Mouse (Mus musculus) kidney, embryonic 14.5 days (tissue): ENCODE measurements at regions not wholly inside any gene's neighbourhood (a gene's known extent, or its start where the extent isn't known, plus 50 kb on each side); places are given as distances from the start of the nearest gene placed in this dataset.

ENCODE experiments used
- ATAC-seq: fragments of 200-750 bp; cut with Nextera tagmentation; 2 replicates; pipeline ENCODE4 v1.8.0; 2017; ENCODE audit warnings: moderate number of reproducible peaks, mild to moderate bottlenecking, moderate TSS enrichment, moderate library complexity; ENCODE audit not compliant: low FRiP score, low TSS enrichment
- H3K27ac ChIP-seq: fragments of 300-500 bp; sonication (generic); 2 replicates; pipeline ENCODE4 v1.5.1; 2014; ENCODE audit warnings: low read depth, mild to moderate bottlenecking, low read length, moderate library complexity, mixed read lengths
- H3K27me3 ChIP-seq: fragments of 300-500 bp; sonication (generic); 2 replicates; pipeline ENCODE4 v1.6.1; 2014; ENCODE audit warnings: mild to moderate bottlenecking, low read length; ENCODE audit not compliant: control insufficient read depth, insufficient read depth
- H3K36me3 ChIP-seq: fragments of 300-500 bp; sonication (generic); 2 replicates; pipeline ENCODE4 v1.6.1; 2014; ENCODE audit warnings: low read length, mixed read lengths; ENCODE audit not compliant: control insufficient read depth, insufficient read depth
- H3K4me1 ChIP-seq: fragments of 300-500 bp; sonication (generic); 2 replicates; pipeline ENCODE4 v1.6.1; 2014; ENCODE audit warnings: low read length, mixed read lengths; ENCODE audit not compliant: control insufficient read depth, insufficient read depth
- H3K4me2 ChIP-seq: fragments of 300-500 bp; sonication (generic); replicated peaks from 2 replicates; pipeline ENCODE4 v1.6.1; 2014; ENCODE audit warnings: low read depth, mild to moderate bottlenecking, low read length
- H3K4me3 ChIP-seq: fragments of 300-500 bp; sonication (generic); 2 replicates; pipeline ENCODE4 v1.5.1; 2014; ENCODE audit warnings: mild to moderate bottlenecking, low read length
- H3K9ac ChIP-seq: fragments of 300-500 bp; sonication (generic); 2 replicates; pipeline ENCODE4 v1.6.1; 2014; ENCODE audit warnings: low read depth, mild to moderate bottlenecking, low read length, moderate library complexity
- H3K9me3 ChIP-seq: fragments of 300-500 bp; sonication (generic); 2 replicates; pipeline ENCODE4 v1.6.1; 2016; ENCODE audit warnings: low read length; ENCODE audit not compliant: control insufficient read depth
- WGBS: fragments of 180-500 bp; shearing (Covaris S2); extraction: QIAGEN DNeasy Blood & Tissue Kit; methylation state at CpG from one replicate; pipeline ENCODE4 v1.1.7; 2014; 5-methylcytosine and 5-hydroxymethylcytosine counted together

DNA sequence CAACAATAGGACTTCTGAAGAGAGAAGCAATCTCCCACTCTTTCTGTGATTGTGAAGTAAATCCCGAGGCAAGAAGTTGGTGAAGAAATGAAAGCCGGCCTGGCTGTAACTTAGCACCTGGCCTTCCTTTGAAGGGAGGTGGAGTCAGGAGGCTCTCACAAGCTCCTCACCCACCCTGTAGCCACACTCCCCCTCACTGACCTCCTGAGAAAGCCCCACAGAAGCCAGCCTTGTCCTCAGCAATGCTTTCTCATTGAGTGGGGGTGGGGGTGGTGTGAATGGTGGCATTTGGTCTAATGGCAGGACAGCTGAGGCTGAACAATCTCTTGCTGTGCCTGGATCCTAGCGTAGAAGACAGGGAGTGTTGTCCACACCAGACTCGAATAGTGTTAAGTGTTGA lies 91.6 kb upstream of the Arhgap5 start:
- 27% methylated on average over 4 of the region's 4 CpGs for WGBS

DNA sequence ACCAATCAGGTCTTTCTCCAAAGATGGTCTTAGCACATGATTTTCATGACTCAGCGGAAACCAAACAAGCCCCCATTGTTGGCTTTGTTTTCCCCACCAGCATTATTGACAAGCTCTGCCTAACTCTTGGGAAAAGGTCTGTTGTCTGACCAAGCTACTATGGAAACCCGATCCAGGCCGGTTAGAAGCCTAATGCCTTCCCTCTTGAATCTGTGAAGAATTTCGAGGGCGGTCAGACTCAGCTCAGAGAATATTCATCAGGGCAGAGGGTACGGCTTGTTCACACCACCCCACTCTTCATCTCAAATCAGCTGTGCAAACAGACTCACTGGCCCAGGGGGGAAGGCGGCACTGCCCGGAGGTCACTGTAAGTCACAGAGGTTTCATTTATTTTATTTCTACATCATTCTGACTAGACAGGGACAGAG lies 90.7 kb upstream of the Arhgap5 start:
- Histone ChIP-seq H3K4me2 (peak overlapping the region; percentile 17), H3K4me1 (peaks cover 13% of the 10 kb centered on the region; the same call in 1 of the 2 replicates), H3K27me3 (no peaks in the 10 kb centered on the region), H3K9ac (no peak overlapping the region), H3K27ac (peak overlapping the region; percentile 32; the same call in 1 of the 2 replicates), H3K4me3 (no peak overlapping the region), H3K9me3 (no peaks in the 10 kb centered on the region), H3K36me3 (no peaks in the 10 kb centered on the region)
- 17% methylated on average over 8 of the region's 8 CpGs for WGBS
- ATAC-seq = peak; percentile 46; the same call in 1 of the 2 replicates

More for the DNA sequence above, 91.6 kb upstream of the Arhgap5 start:
- no peak overlapping the region for H3K4me3 ChIP-seq
- H3K9ac ChIP-seq = no peak overlapping the region
- no peak for ATAC-seq
- H3K36me3 ChIP-seq = no peaks in the 10 kb centered on the region
- no peak overlapping the region for H3K27ac ChIP-seq
- H3K27me3 ChIP-seq = no peaks in the 10 kb centered on the region
- H3K9me3 ChIP-seq = no peaks in the 10 kb centered on the region
- H3K4me1 ChIP-seq = peaks cover 13% of the 10 kb centered on the region; the same call in 1 of the 2 replicates
- no peak overlapping the region for H3K4me2 ChIP-seq

DNA sequence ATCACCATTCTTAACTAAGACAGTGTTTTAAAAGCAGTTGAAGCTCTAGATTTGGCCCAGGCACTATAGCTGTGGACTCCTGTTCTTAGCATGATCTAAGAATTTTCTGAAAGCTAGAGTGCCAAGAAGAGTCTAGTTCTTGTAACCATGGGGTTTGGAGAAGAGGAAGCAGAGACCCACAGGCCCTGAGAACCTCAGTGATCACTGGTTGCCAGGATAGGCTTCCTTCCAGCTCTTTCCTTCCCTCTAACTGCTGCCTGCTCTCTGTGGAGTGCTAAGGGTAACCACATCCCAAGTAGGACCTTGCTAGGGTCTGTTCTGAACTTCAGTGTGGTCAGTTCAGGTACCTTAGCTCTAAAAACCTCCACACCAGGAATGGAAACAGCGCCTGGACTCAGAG lies 81.0 kb upstream of the Arhgap5 start:
- no peaks in the 10 kb centered on the region for H3K36me3 ChIP-seq
- WGBS = 77% methylated on average over 1 of the region's 1 CpGs
- no peaks in the 10 kb centered on the region for H3K27me3 ChIP-seq
- H3K4me1 ChIP-seq = no peaks in the 10 kb centered on the region
- H3K27ac ChIP-seq = no peak overlapping the region
- no peak overlapping the region for H3K9ac ChIP-seq
- no peaks in the 10 kb centered on the region for H3K9me3 ChIP-seq
- no peak overlapping the region for H3K4me3 ChIP-seq
- no peak for ATAC-seq
- no peak overlapping the region for H3K4me2 ChIP-seq

DNA sequence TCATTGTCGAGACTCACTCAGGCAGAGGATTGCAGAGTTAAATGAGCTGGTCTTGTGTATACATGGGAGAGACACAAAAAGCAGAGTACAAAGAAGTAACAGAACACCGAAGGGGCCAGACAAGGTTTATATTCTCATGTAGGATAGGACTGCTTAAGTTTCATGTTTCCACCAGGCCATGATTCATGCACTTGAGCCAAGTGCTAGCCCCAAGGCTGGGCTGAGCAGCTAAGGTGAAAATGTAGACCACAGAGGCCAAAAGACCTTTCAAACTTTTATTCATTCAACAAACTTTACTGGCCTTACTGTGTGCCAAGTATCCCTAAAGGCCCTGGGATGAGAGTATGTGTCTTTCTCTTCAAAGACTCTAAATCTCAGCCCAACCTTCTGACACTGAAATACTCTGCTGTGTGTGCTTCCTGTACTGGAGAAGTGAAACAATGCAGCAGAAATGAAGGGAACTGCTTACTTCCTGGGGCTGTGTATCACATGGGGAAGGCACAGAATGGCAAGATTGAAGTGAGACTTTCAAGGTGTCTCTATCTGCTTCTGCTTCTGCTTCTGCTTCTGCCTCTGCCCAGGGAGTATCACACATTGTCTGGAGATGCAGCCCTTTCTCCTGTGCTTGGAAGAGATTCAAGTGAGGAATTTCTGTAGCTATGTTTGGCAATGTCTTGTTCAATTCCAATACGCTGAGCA lies 79.3 kb upstream of the Arhgap5 start:
- Histone ChIP-seq H3K4me1 (no peaks in the 10 kb centered on the region), H3K27ac (no peak overlapping the region), H3K27me3 (no peaks in the 10 kb centered on the region), H3K9ac (no peak overlapping the region), H3K36me3 (no peaks in the 10 kb centered on the region), H3K9me3 (no peaks in the 10 kb centered on the region), H3K4me3 (no peak overlapping the region), H3K4me2 (no peak overlapping the region)
- ATAC-seq = no peak
- 62% methylated on average over 3 of the region's 3 CpGs for WGBS

DNA sequence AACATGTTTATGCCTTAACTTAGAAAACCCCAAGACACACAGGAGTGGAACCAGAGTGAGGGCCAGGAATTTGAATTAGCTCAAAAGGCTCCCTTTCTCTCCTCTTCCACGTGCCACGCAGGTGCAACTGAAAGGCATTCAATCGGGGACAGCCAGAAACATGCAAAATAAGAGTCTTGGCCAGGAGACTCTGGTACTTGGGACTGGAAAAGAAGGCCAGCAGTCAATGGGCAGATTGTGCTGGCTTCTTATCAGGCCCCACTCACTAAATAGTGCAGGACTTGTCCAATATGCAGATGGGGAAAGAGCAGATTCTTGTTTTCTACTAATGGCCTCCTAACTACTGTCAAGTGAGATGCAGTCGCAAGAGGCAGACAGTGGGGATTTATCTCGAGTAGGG lies 73.8 kb upstream of the Arhgap5 start:
- Histone ChIP-seq H3K4me3 (no peak overlapping the region), H3K36me3 (no peaks in the 10 kb centered on the region), H3K27ac (no peak overlapping the region), H3K4me2 (no peak overlapping the region), H3K4me1 (no peaks in the 10 kb centered on the region), H3K9me3 (no peaks in the 10 kb centered on the region), H3K9ac (no peak overlapping the region), H3K27me3 (no peaks in the 10 kb centered on the region)
- no peak for ATAC-seq
- 83% methylated on average over 5 of the region's 5 CpGs for WGBS

DNA sequence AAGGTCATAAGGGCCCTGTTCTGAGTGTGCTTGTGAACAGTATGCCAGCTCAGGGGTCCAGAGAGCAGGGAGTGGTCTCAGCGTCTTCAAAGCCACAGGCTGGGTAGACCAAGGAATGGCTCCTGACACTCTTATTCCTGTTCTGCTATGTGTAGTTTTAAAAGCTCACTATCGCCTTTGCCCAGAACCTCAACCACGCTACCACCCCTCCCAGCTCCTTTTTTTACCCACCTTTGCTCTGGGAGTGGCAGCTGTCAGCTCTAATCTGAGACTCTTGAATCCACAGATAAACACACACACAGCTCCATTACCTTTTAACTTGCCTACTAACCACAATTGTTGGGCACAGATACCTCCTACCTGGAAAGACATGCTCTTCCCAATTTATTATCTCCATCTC lies 71.8 kb upstream of the Arhgap5 start:
- H3K9ac ChIP-seq = no peak overlapping the region
- 91% methylated on average over 3 of the region's 3 CpGs for WGBS
- H3K36me3 ChIP-seq = no peaks in the 10 kb centered on the region
- H3K27ac ChIP-seq = no peak overlapping the region
- H3K27me3 ChIP-seq = no peaks in the 10 kb centered on the region
- no peak for ATAC-seq
- no peak overlapping the region for H3K4me3 ChIP-seq
- 0 out of 2 replicates have a peak, but pooled peaks cover 3% of the 10 kb centered on the region for H3K4me1 ChIP-seq
- no peaks in the 10 kb centered on the region for H3K9me3 ChIP-seq
- no peak overlapping the region for H3K4me2 ChIP-seq

DNA sequence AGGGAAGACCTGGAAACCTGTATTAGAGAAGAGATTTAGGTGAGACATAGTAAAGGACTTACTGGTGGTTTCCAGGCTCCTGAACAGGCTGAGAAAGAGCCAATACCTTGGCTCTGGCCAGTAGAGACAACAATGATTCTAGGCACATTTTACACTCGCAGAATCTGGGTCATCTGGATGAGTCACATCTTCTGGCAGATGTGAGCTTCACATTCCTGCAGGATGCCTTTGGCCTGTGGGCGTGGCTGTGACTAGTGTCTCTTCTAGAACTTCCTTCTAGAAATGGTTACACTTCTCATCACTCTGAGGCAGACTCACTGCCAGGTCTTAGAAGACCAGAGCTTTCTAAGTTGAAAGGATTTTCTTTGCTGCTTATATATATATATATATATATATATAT lies 69.8 kb upstream of the Arhgap5 start:
- no peak overlapping the region for H3K9ac ChIP-seq
- 78% methylated on average over 2 of the region's 2 CpGs for WGBS
- H3K36me3 ChIP-seq = no peaks in the 10 kb centered on the region
- H3K9me3 ChIP-seq = no peaks in the 10 kb centered on the region
- no peak overlapping the region for H3K4me2 ChIP-seq
- 0 out of 2 replicates have a peak, but pooled peaks cover 3% of the 10 kb centered on the region for H3K4me1 ChIP-seq
- no peak for ATAC-seq
- no peaks in the 10 kb centered on the region for H3K27me3 ChIP-seq
- no peak overlapping the region for H3K27ac ChIP-seq
- no peak overlapping the region for H3K4me3 ChIP-seq

DNA sequence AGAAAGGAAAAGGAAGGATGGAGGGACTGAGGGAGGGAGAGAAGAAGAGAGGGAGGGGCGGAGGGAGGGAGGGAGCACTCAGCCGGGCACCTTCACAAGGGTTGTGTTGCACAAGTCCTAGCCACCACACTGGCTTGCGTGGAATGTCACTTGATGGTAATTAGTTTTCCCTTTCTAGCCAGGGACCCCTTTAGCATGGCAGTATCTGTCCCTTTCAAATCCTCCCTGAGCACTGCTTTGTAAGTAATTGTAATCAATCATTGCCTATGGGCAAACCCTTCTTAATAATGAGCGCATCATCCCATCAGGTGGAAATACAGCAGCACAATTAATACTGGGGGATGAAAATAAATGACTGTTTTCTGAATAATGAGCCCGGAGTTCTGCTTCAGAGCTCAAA lies 68.5 kb upstream of the Arhgap5 start:
- H3K9me3 ChIP-seq = no peaks in the 10 kb centered on the region
- H3K36me3 ChIP-seq = no peaks in the 10 kb centered on the region
- H3K4me2 ChIP-seq = no peak overlapping the region
- 66% methylated on average over 5 of the region's 5 CpGs for WGBS
- peak; percentile 56; the same call in 1 of the 2 replicates for ATAC-seq
- no peak overlapping the region for H3K9ac ChIP-seq
- H3K27me3 ChIP-seq = no peaks in the 10 kb centered on the region
- no peak overlapping the region for H3K27ac ChIP-seq
- H3K4me3 ChIP-seq = no peak overlapping the region
- H3K4me1 ChIP-seq = 0 out of 2 replicates have a peak, but pooled peaks cover 3% of the 10 kb centered on the region

DNA sequence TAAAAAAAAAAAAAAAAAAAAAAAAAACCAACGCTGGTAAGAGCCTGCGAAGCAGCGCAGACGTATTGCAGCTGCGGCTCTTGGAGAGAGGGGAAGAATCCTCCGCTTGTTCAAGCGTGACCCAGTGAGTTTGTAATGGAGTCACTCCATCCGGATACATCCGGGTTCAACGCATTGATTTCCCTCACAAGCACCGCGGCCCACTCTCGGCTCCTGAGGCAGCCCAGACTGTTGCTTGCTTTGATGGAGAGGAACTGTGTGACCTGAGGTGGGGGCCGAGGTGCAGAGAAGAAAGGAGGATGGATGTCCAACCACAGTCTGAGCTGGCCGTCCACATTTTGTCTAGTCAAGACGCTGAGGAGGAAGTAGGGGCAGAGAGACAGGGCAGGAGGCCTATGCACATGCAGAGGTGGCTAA lies 68.0 kb upstream of the Arhgap5 start:
- Histone ChIP-seq H3K9me3 (no peaks in the 10 kb centered on the region), H3K9ac (no peak overlapping the region), H3K4me3 (no peak overlapping the region), H3K27ac (no peak overlapping the region), H3K4me1 (0 out of 2 replicates have a peak, but pooled peaks cover 3% of the 10 kb centered on the region), H3K36me3 (no peaks in the 10 kb centered on the region), H3K27me3 (no peaks in the 10 kb centered on the region), H3K4me2 (no peak overlapping the region)
- WGBS = 42% methylated on average over 16 of the region's 16 CpGs
- ATAC-seq = peak; percentile 59; the same call in 1 of the 2 replicates
